Mouse (Mus musculus) bone marrow, adult 2 months (tissue): ENCODE results near the gene Slc4a1.
A peak's percentile ranks its signal among the peaks of the same experiment; 100 is the strongest.

Source experiments
- CTCF ChIP-seq: fragments of 200-500 bp; IDR thresholded peaks from 2 replicates; pipeline ENCODE4 v1.5.1; 2011; ENCODE audit warnings: low read length, control low read depth; ENCODE audit not compliant: control insufficient read depth, insufficient read depth
- POLR2A ChIP-seq: fragments of 200-500 bp; IDR thresholded peaks from 2 replicates; pipeline ENCODE4 v1.6.1; 2011; ENCODE audit warnings: low read depth, mild to moderate bottlenecking, control low read depth, low read length, borderline replicate concordance; ENCODE audit not compliant: control insufficient read depth

DNA sequence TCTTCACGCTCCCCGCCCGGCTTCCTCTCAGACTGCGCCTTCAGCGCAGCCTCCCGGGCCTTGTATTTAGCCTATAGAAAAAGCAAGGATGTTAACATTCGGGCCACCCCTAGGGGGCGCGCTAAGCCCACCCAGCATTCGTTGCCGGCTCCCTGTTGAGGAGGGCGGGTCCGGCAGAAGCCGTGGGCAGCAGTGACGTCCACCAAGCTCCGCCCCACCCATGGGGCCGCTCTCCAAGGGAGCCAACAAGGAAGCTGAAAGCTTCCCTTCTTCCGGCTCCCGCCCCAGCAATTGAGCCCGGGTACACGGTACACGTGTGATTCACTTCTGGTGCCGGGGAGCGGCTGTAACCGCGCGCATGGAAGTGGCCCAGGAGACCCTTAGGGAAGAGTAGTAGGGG lies 57.0 kb downstream of the Slc4a1 start:
- TF ChIP-seq CTCF (peak; percentile 94), POLR2A (no peak)
